Mouse (Mus musculus) urinary bladder, postnatal 14 days (tissue): ENCODE results near the gene Pfkfb4.

Experiments
- DNase-seq: peaks from one replicate; pipeline ENCODE4 v3.0.0; 2021; ENCODE audit warnings: low spot score

Gene Pfkfb4

GRCm38 (mm10) chr9:109058006-109058765 is 66.6 kb downstream of the Pfkfb4 start:
- no peak for DNase-seq

- DNase-seq = peak; percentile 91
Measured at GRCm38 (mm10) chr9:109059136-109059903, 67.7 kb downstream of the Pfkfb4 start, which contains the start of gene Trex1. Gene Trex1, minus strand, starts transcription at chr9:109059734.

- DNase-seq = no peak
Measured at GRCm38 (mm10) chr9:109060184-109060897, 68.8 kb downstream of the Pfkfb4 start.

- DNase-seq = no peak
Measured at GRCm38 (mm10) chr9:109060898-109061295, 69.3 kb downstream of the Pfkfb4 start.

- no peak for DNase-seq
Measured at GRCm38 (mm10) chr9:109068095-109068735, 76.6 kb downstream of the Pfkfb4 start.

- peak; percentile 91 for DNase-seq
Measured at GRCm38 (mm10) chr9:109073661-109074573, 82.3 kb downstream of the Pfkfb4 start, which contains the start of gene Atrip. Gene Atrip, minus strand, starts transcription at chr9:109074124.

GRCm38 (mm10) chr9:109080516-109080915 is 88.9 kb downstream of the Pfkfb4 start:
- DNase-seq = no peak

- DNase-seq = no peak
Measured at GRCm38 (mm10) chr9:109081749-109082123, 90.2 kb downstream of the Pfkfb4 start.
